Mouse (Mus musculus): ENCODE results near the gene Enox1.

DNA sequence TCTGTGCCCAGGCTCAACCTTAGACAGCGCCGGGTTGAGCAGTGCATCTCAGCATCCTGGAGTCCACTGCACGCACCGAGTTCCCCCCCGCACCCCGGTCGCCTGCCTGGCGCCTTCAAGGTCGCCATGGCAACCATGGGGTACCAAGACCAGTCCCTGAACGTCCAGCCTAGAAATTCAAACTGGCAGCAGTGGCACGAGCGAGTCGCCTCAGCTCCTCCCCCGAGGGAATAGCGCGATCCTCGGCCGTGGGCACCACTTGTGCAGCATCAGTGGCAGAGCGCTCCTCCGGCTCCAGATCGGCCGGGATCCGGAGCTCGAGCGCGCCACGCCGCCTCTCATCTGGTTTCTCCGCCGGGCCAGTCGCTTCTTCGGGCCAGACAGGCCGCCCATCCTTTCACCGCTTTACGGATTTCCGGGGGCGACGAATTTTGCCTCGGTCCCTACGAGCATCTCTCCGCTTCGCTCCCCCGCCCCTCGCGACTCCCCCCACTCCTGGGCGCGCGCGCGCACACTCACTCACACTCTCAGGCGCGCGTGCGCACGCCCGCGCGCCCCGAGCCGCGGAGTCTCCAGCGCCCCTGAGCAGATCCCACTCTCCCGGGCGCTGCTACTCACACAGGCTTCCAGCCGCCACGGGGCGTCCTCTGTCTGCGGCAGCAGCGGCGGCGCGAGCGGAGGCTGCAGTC lies at the start of gene Enox1:
- TF ChIP-seq GATA1 (IDR thresholded peaks at IDR 0.05; ENCODE audit: low read length) (no peak), TAL1 (IDR thresholded peaks at IDR 0.05; ENCODE audit: low read length) (no peak)
